Mouse (Mus musculus) urinary bladder, postnatal 36 days (tissue): ENCODE measurements around the gene Smim24.

Experiments used
- DNase-seq, 2 experiments: peaks; one replicate each; pipeline ENCODE4 v3.0.0; 2022; ENCODE audit warnings: low spot score in 2 of 2, mixed read lengths in 1 of 2

Gene Smim24

DNA sequence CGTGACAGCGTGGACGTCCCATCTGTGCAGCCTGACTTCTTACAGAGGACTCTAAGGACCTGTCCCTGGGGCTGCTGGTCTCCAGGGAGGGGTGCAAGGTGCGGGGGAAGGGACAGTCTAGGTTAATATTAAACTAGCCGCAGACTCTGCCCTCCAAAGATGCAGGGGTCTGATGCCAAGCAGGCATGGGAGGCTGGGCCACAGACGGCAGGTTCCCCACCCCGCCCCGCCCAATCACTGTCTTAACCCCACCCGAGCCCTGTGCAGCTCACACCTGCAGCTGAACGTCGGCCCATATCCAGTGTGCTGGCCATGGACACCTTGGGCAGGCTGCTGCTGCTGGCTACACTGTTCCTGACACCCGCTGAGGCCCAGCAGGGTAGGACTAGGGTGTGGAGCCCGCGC lies at the start of gene Smim24:
Gene Smim24 (plus strand): TSS at position 271 of the 405 bp plus-strand sequence.
- DNase-seq = no peak

DNA sequence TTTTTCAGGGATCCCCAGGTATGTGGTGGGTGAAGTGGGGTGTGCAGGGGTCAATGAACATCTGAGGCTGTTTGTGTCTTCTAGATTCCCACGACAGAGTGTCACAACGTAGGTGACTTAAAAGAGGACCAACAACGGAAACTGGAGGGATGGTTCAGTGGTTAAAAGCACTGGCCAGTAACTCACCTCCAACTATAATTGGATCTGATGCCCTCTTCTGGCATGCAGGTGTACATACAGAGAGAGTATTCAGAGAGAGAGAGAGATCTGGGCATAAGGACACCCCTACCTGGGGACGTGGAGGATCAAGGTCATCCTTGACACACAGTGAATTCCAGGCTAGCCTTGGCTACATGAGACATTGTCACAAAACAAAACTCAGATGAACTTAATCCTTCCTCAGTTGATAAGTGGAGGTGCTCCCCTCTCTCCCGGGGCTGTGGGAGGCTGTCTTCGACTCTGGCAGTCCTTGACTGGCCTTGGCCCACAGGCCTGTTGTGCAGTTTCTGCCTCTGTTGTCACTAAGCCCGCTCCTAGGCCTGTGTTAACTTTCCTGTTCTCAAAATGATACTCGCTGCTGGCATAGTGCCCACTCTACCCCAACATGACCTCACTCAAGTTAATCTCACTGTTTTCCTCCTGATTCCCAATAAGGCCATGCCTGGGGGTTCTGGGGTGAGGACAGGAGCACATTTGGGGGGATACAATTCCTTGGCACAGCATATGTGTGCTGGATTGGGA lies 48.3 kb upstream of the Smim24 start:
- no peak for DNase-seq

DNA sequence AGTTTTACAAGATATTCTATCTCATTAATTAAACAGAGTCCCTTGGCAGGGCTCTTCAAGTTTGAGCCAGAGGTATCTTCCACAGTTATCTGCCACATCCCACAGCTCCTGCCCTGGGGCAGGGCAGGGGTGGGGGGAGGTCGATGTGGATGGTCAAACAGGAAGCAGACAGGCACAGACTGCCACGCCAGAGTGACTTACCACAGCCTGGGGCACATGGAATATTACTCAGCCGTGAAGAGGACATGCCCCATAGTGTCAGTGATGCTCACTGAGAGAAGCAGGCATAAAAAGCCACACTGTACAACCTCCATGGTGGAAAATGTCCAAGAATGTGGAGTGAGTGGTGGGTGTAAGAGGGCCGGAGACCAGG lies 47.7 kb upstream of the Smim24 start:
- no peak for DNase-seq

DNA sequence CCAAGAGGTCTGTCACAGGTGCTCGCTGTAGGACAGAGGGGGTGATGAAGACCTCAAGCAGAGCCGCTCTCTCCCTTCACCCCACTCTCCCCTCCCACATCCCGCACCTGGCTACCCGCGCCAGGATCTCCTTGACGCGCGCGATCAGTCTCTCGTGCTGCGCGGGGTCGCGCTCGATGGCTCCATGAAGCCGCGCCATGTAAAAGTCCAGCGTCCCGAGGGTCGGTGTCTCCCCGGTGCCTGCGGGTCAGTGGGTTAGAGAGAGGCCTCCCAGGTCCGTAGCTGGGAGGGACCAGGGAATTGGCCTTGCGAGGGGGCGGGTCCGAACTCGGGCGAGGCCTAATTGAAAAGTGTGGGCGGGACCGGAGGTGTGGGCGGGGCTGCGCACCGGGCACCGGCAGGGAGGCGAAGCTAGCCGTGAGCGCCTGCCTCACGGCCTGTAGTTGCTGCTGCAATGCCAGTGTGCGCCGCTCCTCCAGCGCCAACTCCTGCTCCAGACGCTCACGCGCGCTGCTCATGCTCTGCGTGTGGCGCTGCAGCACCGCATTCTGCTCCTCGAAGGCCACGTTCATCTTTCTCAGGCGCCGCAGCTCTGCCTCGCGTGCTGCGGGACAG lies 46.3 kb upstream of the Smim24 start:
- DNase-seq = peak; percentile 51 to 75

DNA sequence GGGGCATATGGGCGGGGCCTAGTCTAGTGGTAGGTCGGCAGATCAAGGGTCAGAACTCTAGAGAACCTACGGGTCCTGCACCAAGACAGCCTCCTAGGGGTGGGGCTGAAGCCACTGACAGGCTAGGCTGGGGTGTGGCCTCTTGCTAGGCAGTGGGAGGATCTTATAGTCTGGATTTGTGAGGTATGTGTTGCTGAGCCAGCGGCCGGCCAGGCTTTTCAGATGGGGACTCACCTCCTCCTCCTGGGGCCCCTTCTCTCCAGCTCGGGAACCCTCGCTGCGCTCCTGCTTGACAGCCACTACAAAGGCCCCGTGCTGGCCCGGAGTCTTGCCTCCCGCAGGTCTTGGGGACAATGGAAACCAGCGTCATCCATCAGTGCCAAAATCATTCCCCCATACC lies 43.7 kb upstream of the Smim24 start:
- DNase-seq = peak in 1 of 2 experiments; percentile 55

DNA sequence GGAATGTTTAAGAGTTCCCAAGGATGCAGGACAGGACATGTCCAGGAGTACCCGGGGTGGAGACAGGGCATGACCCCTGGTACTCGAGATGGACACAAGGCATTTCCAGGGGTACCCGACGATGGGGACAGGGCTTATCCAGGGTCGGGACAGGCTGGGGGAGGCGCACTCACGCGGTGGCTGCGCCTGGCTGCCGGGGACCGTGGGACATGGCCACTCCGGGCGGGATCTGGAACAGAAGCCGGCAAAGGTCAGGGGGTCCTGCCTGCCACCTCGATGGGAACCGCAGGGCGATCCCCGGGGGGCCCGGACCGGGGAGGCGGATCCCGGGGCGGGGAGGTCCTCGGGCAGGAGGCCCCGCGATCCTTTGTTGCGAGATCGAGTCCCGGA lies 42.9 kb upstream of the Smim24 start:
- DNase-seq = no peak

DNA sequence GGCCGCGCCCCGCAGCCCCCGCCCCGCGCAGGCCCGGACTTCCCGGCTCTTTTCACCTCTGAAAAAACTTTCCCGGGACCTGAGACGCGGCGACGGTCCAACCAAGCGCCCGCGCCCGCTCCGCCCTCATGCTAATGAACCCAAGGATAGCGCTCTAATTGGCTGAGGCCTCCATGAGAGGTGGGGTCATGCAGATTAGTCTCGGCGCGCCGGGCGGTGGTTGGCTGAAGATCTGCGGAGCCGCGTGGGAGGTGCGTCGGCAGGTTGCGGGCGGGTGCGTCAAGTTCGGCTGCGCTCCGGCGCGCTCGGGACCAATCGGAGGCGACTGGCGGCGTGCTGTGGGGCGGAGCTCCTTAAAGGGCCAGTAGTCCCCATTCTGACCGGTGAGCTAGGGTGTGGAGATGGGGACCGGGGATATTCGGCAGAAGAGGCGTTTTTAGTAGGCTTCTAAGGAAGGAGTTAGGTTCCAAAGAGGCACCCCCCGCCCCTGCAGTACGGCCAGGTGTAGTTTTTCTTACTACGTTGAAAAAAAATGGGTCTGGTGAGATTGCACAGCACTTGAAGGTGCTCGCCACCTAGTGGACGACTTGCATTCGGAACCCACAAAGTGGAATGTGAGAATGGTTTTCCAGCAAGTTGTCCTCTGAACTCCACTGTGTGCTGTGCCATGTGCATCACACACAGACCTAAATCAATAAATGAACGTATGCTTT lies 42.3 kb upstream of the Smim24 start, which contains the start of gene Hmg20b:
Gene Hmg20b (minus strand): TSS at position 130 of the 713 bp plus-strand sequence.
- DNase-seq = peak; percentile 97 to 99

DNA sequence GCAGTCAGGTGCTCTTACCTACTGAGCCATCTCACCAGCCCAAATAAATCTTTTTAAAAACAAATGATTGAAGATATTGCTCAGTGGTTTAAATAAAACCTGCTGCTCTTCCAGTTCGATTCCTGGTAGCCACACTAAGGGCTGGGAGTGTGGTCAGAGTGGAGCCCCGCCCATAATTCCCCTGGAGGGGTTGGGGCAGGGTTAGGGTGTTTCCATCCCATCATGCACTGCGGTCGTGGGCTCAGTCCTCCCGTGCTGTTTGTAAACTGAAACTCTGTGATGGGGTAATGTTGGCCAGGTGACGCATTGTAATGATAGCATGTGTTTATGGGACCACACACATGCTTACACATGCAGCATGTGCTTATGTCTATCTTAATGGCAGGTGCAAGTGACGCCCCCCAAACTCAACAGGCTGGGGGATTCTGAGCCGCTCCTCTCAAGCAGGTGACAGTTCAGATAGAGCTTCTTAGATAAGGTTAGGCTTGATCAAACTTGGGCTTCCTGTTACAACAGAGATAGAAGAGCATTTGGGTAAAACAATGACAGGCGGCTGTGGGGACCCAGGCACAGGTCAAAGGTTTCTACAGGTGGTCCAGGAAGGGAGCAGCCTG lies 41.1 kb upstream of the Smim24 start:
- no peak for DNase-seq

DNA sequence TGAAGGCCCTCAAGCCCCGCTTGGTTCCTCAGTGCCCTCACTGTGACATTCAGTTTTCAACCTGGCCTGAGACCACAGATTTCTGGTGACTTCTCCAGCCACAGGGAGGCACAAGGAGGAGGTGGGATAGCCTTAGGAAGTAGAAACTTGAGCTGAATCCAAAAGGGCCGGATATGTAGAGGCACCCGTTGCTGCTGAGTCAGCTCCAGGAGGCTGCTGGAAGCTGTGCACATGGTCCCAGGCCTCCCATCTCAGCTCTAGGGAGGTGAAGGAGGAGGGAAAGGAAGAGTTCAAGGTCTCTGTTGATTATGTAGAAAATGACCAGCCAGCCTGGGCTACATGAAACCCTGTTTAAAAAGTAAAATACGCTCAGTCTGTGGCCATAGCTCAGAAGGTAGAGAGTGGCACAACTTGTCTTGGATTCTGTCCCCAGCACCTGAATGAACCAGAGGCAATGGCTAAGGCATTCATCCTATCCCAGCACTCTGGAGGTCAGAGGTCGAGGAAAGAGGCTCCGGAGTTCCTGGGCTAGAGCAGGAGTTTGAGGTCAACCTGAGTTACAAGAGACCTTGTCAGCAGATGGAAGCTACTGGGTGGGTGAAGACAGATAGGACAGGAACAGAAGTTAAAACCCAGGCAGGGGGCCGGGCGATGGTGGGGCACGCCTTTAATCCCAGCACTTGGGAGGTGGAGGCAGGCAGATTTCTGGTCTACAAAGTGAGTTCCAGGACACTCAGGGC lies 37.9 kb upstream of the Smim24 start:
- no peak for DNase-seq

DNA sequence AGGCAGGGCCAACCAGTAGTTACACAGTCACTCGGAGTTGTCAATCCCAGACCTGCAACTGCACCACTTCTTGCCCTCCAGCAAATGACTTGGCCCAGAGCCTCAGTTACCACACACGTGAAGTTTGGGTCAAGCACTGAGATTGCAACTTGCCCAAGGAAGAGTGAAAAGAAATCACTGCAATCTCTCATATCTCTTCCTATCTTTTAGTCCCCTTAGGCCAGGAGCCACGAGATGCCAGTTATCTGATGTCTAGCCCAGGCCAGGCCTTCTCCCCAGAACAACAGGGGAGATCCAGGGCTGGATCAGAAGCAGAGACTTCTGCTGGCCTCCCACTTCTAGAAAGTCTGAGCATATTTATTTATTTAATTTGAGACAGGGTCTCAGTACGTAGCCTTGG lies 37.3 kb upstream of the Smim24 start:
- DNase-seq = no peak

DNA sequence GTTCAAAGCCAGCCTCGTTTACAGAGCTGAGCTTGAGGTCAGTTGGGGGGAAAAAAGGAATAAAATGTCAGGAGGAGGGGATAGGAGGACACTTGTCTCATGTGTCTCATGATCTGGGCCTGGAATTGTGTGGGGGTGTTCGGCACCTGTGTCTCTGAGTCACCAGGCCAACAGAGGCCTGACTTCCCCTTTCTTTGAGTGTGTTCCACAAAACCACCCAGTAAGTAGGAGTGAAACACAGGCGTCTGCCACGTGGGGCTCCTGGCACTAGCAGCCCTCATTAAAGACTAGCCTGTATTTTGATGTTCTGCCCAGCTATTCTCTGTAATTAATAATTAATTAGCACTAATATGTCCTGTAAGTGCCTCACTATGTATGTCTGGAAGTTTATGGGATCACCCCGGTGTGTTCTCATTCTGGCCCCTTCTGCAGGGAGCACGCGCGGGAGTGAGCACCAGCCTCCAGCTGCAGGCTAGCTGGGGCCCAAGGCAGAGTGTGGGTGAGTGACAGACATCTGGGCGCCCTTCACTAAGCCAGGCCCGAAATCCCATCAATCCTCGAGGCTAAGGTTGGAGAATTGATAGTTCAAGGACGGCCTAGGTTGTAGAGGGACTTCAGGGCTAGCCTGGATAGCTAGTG lies 36.4 kb upstream of the Smim24 start:
- DNase-seq = no peak

DNA sequence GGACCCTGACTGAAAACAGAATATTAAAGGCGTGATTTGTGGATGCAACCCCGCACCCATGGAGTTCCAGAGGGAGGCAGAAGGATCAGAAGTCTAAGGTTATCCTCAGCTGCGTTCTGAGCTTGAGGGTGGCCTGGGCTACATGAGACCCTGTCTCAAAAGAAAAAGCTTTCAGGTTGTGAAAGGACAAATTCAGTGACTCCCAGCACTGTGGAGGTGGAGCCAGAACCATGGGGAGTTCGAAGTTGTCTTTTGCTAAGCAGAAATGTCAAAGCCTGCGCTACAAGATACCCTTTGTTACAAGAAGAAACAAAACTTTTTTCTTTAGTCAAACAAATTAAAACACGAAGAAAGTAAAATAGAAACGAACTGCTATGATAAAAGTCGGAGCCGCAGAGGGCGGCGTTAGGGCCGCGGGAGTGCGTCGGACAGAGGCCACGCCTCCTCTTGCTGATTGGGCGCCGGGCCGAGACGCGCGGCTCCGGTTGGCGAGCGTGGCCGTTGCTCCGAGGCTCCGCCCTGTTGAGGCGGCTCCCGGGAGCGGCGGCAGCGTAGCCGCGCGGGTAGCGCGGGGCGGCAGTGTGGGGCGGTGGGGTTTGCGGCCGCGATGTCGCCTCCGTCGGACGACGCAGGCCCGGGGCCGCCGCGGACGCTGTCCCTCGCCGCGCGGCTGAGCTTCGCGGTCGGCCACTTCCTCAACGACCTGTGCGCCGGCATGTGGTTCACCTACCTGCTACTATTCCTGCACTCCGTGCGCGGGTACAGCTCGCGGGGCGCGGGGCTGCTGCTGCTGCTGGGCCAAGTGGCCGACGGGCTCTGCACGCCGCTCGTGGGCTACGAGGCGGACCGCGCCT lies 35.6 kb upstream of the Smim24 start, which contains the start of gene Mfsd12:
Gene Mfsd12 (plus strand): TSS at position 501 of the 854 bp plus-strand sequence.
- DNase-seq = peak; percentile 78 to 90

DNA sequence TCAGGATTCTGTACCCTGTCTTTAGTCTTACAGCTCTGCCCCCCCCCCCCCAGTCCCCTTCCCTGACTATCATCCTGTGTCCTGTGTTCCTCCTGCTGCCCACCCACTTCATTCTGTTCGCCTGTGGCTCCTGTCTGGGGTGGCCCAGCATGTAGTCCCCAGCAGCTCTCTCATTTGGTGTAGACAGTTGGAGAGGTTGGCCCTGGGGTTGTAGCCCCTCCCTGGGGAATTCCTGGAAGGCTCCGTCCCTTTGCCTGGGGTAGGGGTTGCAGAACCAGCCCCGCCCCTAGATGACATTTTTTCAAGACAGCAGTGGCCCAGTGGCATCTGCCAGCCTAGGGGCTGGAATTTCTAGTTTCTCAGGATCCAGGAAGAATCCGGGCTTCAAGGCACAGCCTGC lies 34.6 kb upstream of the Smim24 start:
- DNase-seq = no peak

DNA sequence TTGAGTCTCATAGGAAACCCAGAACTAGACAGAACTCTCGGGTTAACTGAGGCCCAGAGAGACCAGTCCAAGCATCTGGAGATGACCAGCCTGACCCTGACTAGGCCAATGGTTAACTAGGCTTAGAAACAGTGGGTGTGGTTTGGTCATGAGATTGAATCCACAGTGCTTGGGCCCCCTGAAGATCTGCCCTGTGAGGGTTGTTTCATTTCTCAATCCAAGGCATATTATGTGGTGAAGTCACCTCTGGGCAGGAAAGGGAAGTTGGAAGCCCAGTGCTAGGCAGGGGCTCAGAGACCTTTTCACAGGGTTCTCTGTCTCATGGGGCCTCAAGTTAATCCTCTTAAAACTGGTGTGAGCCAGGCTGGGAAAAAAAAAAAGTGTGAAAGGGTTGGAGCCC lies 34.0 kb upstream of the Smim24 start:
- no peak for DNase-seq

DNA sequence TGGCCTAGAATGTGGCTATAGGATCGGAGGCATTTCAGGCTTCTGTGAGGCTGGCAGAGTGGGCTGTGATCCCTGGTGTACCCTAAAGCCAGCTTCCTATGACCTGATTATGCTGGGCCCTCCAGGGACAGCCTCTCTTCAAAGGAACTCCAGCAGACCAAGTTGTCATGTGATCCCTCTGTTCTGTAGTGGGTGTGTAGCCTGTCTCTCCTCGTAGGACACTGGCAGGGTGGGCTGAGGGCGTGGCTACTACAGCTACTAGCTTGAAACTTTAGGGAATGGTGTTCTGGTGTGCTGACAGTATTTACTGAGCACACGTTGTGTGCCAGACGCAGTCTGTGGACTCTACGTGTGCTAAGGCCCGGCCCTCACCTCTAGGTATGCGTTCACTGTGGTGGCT lies 32.1 kb upstream of the Smim24 start:
- DNase-seq = no peak

DNA sequence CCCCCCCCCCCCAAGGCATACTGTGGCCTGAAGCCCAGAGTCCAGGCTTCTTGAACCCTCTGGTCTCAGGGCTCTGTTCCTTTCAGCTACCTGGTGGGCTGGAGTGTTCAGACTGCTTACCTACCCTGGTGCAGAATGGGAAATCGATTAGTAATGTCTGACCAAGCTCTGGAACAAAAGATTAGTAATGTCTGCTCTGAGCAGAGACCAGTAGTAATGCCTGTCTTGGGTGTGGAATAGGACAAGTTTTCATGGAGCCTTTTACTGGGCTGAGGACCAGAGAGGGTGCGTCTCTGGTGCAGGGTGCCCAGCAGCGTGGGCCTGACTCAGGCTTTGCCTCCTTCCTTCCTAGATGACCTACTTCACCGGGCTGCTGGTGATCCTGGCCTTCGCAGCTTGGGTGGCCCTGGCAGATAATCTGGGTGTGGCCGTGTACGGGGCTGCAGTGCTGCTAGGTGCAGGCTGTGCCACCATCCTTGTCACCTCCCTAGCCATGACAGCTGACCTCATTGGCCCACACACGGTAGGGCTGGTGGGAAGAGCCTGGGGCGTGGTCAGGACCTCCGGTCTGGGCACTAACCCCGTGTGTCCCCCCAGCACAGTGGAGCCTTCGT lies 30.4 kb upstream of the Smim24 start:
- DNase-seq = no peak

DNA sequence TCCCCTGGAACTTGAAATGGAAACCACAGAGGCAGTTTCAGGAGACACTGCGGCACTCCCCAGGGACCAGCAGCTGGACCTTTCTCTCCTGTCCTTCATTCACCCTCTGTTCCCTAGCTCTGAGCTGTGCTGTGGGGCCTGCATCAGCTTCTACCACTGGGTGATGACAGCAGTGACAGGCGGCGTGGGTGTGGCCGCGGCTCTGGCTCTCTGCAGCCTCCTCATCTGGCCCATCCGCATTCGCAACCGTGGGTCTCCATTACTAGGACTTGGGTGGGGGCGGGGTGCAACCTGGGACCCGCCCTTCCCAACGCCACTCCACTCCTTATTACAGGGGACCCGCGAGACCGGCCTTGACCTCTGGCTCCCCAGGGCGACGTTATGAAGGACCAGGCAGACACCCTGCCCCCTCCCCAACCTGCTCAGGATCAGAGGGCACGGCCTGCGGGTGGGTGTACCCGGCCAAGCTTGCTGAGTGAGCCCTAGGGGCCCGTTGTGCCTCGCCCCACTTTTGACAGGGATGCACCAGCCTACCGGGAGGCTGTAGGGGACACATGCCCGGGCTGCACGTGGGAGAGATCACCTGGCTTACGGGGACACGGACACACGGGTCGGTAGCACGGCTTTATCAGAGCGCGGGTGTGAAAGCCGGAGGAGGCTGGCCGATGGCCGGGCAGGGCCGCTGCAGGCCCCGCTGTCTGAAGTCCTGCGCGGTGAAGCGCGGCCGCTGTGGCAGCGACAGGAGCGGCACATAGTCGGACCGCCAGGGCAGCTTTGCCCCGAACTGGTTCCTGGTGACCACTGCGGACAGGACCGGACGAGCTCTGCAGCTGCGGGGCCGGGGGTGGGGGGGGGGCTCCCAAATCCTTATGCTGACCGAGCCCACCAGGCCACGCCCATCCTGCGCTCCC lies 29.2 kb upstream of the Smim24 start:
- DNase-seq = no peak

DNA sequence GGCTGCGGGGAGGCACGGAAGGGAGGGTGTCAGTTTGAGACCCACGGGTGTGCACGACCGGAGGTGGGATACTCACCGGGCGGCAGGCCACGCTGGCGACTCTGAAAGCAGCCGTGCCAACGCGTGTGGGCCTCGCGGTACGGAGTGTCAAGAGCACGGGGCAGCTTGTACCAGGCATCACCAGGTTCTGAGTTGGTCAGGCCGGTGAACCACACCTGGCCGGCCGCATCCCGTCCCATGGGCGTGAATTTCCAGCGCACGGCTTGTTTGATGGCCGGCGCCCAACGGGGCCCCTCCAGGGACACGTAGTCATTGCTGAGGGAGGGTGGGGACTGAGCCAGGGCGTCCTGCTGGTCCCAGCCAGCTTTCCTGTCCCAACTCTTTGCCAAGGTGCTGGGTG lies 28.2 kb upstream of the Smim24 start:
- DNase-seq = no peak

DNA sequence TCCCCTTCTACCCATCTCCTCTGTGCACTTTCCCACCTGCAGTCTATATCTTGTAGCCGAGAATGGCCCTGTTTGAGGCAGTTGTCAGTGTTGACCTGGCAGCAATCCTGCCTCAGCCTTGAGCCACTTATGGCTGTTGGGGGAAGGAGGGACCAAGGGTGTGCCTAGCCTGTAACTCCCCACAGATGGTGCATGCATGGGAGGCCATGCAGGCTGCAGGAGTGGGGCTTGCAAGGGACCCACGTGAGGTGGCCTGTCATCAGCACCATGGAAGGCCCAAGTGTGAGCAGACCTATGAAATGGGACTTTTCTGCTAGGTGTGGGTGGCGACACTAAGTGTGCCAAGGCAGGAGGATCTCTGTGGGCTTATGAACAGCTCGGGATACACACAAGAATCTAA lies 27.8 kb upstream of the Smim24 start:
- no peak for DNase-seq
